Comparison of ENCODE assay signal across 11 mouse cellular contexts in genomic region chr5:134119481-134120120, GRCm38 (mm10). TPM values are rescaled to one million over a fixed set of nuclear protein-coding genes. Genes with fewer than 3 reads are reported as not detected.
DNase-seq lines count a peak whose midpoint lies in the region; ATAC-seq and TF ChIP-seq lines count a peak whose summit lies in the region.
"Had no signal": no experiment of that assay in that cellular context is flagged by ENCODE, and none has a peak within 500 bp of the region (broad histone marks: within the 10 kb centered on the region; RNA-seq: fewer than 3 reads in every experiment).

No protein-coding gene starts in this region.

- no peak for ATAC-seq in heart, embryonic 13.5 days (ENCODE audit: extremely low read depth, insufficient number of reproducible peaks, low FRiP score, low TSS enrichment)
- peak; percentile 73; the same call in 1 of the 2 replicates for ATAC-seq in stomach, embryonic 14.5 days (ENCODE audit: insufficient number of reproducible peaks, insufficient read depth, low FRiP score, low read depth)
- ATAC-seq: midbrain, embryonic 15.5 days had no signal

- no peaks in the 10 kb centered on the region for H3K9me3 ChIP-seq in embryonic facial prominence, embryonic 10.5 days
- no peaks in the 10 kb centered on the region for H3K9me3 ChIP-seq in heart, embryonic 13.5 days
- H3K9me3 ChIP-seq in stomach, embryonic 14.5 days (ENCODE audit: control insufficient read depth, low read depth, low read length) = no peaks in the 10 kb centered on the region
- H3K9me3 ChIP-seq: liver, embryonic 15.5 days; midbrain, embryonic 15.5 days had no signal

- intact Hi-C loops in heart, postnatal 25 days (cut with DNase I) = no loop called here

- 61% methylated on average over 10 of the region's 10 CpGs for WGBS in embryonic facial prominence, embryonic 10.5 days
- 41% methylated on average over 10 of the region's 10 CpGs for WGBS in heart, embryonic 13.5 days
- WGBS in stomach, embryonic 14.5 days = 42% methylated on average over 10 of the region's 10 CpGs
- WGBS in cerebellum, adult 2 months = 65% methylated on average over 10 of the region's 10 CpGs

- no peak for TF ChIP-seq POLR2A in cerebellum, adult 2 months (IDR thresholded peaks at IDR 0.05; ENCODE audit: borderline replicate concordance, insufficient read depth, low read length)

- H3K4me2 ChIP-seq in heart, embryonic 13.5 days = no peak overlapping the region
- H3K4me2 ChIP-seq in stomach, embryonic 14.5 days (replicated peaks; ENCODE audit: low read depth, low read length) = no peak overlapping the region
- H3K4me2 ChIP-seq: liver, embryonic 15.5 days; midbrain, embryonic 15.5 days had no signal

- H3K9ac ChIP-seq in heart, embryonic 13.5 days = 0 out of 2 replicates have a peak overlapping the region, but pooled peaks have one; percentile 13
- no peak overlapping the region for H3K9ac ChIP-seq in stomach, embryonic 14.5 days (replicated peaks; ENCODE audit: low read depth, low read length)
- H3K9ac ChIP-seq: liver, embryonic 15.5 days; midbrain, embryonic 15.5 days had no signal

- no peak overlapping the region for H3K4me3 ChIP-seq in embryonic facial prominence, embryonic 10.5 days
- no peak overlapping the region for H3K4me3 ChIP-seq in heart, embryonic 13.5 days
- H3K4me3 ChIP-seq in stomach, embryonic 14.5 days (ENCODE audit: low read depth, low read length) = no peak overlapping the region
- H3K4me3 ChIP-seq in cerebellum, adult 2 months (replicated peaks; ENCODE audit: insufficient read depth, low read depth, low read length) = no peak overlapping the region
- H3K4me3 ChIP-seq: liver, embryonic 15.5 days; midbrain, embryonic 15.5 days had no signal

- peak; percentile 94 for DNase-seq in heart, adult 11 months
- no peak for DNase-seq in heart, postnatal 25 days (ENCODE audit: low spot score)
- peak; percentile 27 for DNase-seq in embryonic facial prominence, embryonic 10.5 days (ENCODE audit: low spot score)
- DNase-seq in spleen, adult 12 weeks (ENCODE audit: low spot score) = no peak
- no peak for DNase-seq in cerebellum, adult 2 months
- DNase-seq in frontal cortex, adult 2 months (ENCODE audit: extremely low spot score in 1 of 2, low spot score in 1 of 2) = no peak

- peaks cover 13% of the 10 kb centered on the region for H3K36me3 ChIP-seq in embryonic facial prominence, embryonic 10.5 days (replicated peaks)
- peaks cover 3% of the 10 kb centered on the region for H3K36me3 ChIP-seq in heart, embryonic 13.5 days
- no peaks in the 10 kb centered on the region for H3K36me3 ChIP-seq in stomach, embryonic 14.5 days (ENCODE audit: control insufficient read depth, insufficient read depth, low read length)
- H3K36me3 ChIP-seq: liver, embryonic 15.5 days; midbrain, embryonic 15.5 days had no signal

- H3K4me1 ChIP-seq in embryonic facial prominence, embryonic 10.5 days = peaks cover 14% of the 10 kb centered on the region
- H3K4me1 ChIP-seq in heart, embryonic 13.5 days = peaks cover 55% of the 10 kb centered on the region
- H3K4me1 ChIP-seq in stomach, embryonic 14.5 days (ENCODE audit: control insufficient read depth, insufficient read depth, low read length) = no peaks in the 10 kb centered on the region
- H3K4me1 ChIP-seq in cerebellum, adult 2 months (ENCODE audit: control insufficient read depth, insufficient read depth, low read length) = no peaks in the 10 kb centered on the region
- H3K4me1 ChIP-seq: liver, embryonic 15.5 days had no signal

- H3K27ac ChIP-seq in embryonic facial prominence, embryonic 10.5 days (replicated peaks) = peak overlapping the region; percentile 31; the same call in 1 of the 2 replicates
- H3K27ac ChIP-seq in heart, embryonic 13.5 days (replicated peaks) = peak overlapping the region; percentile 76
- no peak overlapping the region for H3K27ac ChIP-seq in stomach, embryonic 14.5 days (ENCODE audit: low read length)
- H3K27ac ChIP-seq in cerebellum, adult 2 months (ENCODE audit: insufficient read depth, low read length) = no peak overlapping the region
- H3K27ac ChIP-seq: liver, embryonic 15.5 days; midbrain, embryonic 15.5 days had no signal

- H3K27me3 ChIP-seq in embryonic facial prominence, embryonic 10.5 days (replicated peaks; ENCODE audit: low read depth, poor library complexity, severe bottlenecking) = no peaks in the 10 kb centered on the region
- H3K27me3 ChIP-seq in heart, embryonic 13.5 days (replicated peaks) = no peaks in the 10 kb centered on the region
- no peaks in the 10 kb centered on the region for H3K27me3 ChIP-seq in stomach, embryonic 14.5 days (ENCODE audit: control insufficient read depth, insufficient read depth, low read length)
- no peaks in the 10 kb centered on the region for H3K27me3 ChIP-seq in cerebellum, adult 2 months (ENCODE audit: control insufficient read depth, insufficient read depth, low read length)
- H3K27me3 ChIP-seq: CH12.LX; liver, embryonic 15.5 days; midbrain, embryonic 15.5 days had no signal

- TF ChIP-seq CTCF in cerebellum, adult 2 months (IDR thresholded peaks at IDR 0.05; ENCODE audit: borderline replicate concordance, insufficient read depth, low read depth, low read length) = no peak

RNA-seq across cellular contexts. Expression of gene Castor2, which starts 20.1 kb away (rescaled TPM):
- total RNA-seq in heart, postnatal 25 days (2021) = 10 to 100 TPM; 24.0 to 28.7 TPM
- 7.6 and 8.9 TPM in 2 replicates for polyA plus RNA-seq in embryonic facial prominence, embryonic 10.5 days (2016; fragmentation: Nextera tagmentation; extraction: Ambion mirVana)
- 5.3 and 6.4 TPM in 2 replicates for polyA plus RNA-seq in heart, embryonic 13.5 days (2015; fragmentation: Nextera tagmentation; extraction: Ambion mirVana)
- polyA plus RNA-seq in stomach, embryonic 14.5 days (2014; fragmentation: Nextera tagmentation; extraction: Ambion mirVana) = 5.0 and 6.1 TPM in 2 replicates
- polyA plus RNA-seq in cerebellum, adult 2 months (2012; rRNA removed) = 34.5 and 35.6 TPM in 2 replicates
- 38.6 and 41.1 TPM in 2 replicates for polyA plus RNA-seq in frontal cortex, adult 2 months (2012; rRNA removed)

RNA-seq across cellular contexts. Expression of gene Rcc1l, which starts 57.0 kb away (rescaled TPM):
- total RNA-seq in heart, postnatal 25 days (2021) = 10 to 100 TPM; 27.6 to 30.5 TPM
- 41.9 and 42.1 TPM in 2 replicates for polyA plus RNA-seq in embryonic facial prominence, embryonic 10.5 days (2016; fragmentation: Nextera tagmentation; extraction: Ambion mirVana)
- polyA plus RNA-seq in heart, embryonic 13.5 days (2015; fragmentation: Nextera tagmentation; extraction: Ambion mirVana) = 24.3 and 25.4 TPM in 2 replicates
- polyA plus RNA-seq in stomach, embryonic 14.5 days (2014; fragmentation: Nextera tagmentation; extraction: Ambion mirVana) = 23.3 and 23.8 TPM in 2 replicates
- polyA plus RNA-seq in cerebellum, adult 2 months (2012; rRNA removed) = 15.7 and 16.5 TPM in 2 replicates
- polyA plus RNA-seq in frontal cortex, adult 2 months (2012; rRNA removed) = 17.1 and 17.8 TPM in 2 replicates

Comparison
In these comparisons a context has a peak if more than half of its experiments do, and no peak if none do; other contexts are left out.
1. DNase-seq: peak in heart, adult 11 months (single experiment) and embryonic facial prominence, embryonic 10.5 days (single experiment); none in heart, postnatal 25 days (single experiment), spleen, adult 12 weeks (single experiment), cerebellum, adult 2 months (0 of 2) and frontal cortex, adult 2 months (0 of 2).
2. H3K27ac ChIP-seq: peak in embryonic facial prominence, embryonic 10.5 days (single experiment) and heart, embryonic 13.5 days (single experiment); none in stomach, embryonic 14.5 days (single experiment) and cerebellum, adult 2 months (single experiment).